Mouse (Mus musculus) forebrain, postnatal 0 days (tissue): ENCODE results near the gene Tbc1d10b. TPM values are rescaled to one million over a fixed set of nuclear protein-coding genes. Genes with fewer than 3 reads are reported as not detected.
A peak's percentile ranks its signal among the peaks of the same experiment; 100 is the strongest.
"Not testable (repeated sequence)": the region's sequence is repeated elsewhere in the genome, so short reads cannot be mapped to it uniquely, and the experiment has no call there.

ENCODE experiments used
- ATAC-seq: fragments of 200-750 bp; cut with Nextera tagmentation; 2 replicates; pipeline ENCODE4 v1.8.0; 2017; ENCODE audit warnings: mild to moderate bottlenecking, moderate library complexity
- DNase-seq: peaks from one replicate; pipeline ENCODE4 v3.0.0-alpha.2; 2015
- H3K27ac ChIP-seq: fragments of 300-500 bp; sonication (generic); 2 replicates; pipeline ENCODE4 v1.5.1; 2014; ENCODE audit warnings: low read depth, mild to moderate bottlenecking, antibody characterized with exemption, low read length, moderate library complexity, mixed read lengths
- H3K27me3 ChIP-seq: fragments of 300-500 bp; sonication (generic); 2 replicates; pipeline ENCODE4 v1.6.1; 2014; ENCODE audit warnings: mild to moderate bottlenecking, low read length, mixed read lengths; ENCODE audit not compliant: insufficient read depth
- H3K36me3 ChIP-seq: fragments of 300-500 bp; sonication (generic); 2 replicates; pipeline ENCODE4 v1.6.1; 2014; ENCODE audit warnings: mild to moderate bottlenecking, moderate library complexity; ENCODE audit not compliant: insufficient read depth
- H3K4me1 ChIP-seq: fragments of 300-500 bp; sonication (generic); 2 replicates; pipeline ENCODE4 v1.6.1; 2014; ENCODE audit warnings: antibody characterized with exemption; ENCODE audit not compliant: insufficient read depth
- H3K4me2 ChIP-seq: fragments of 300-500 bp; sonication (generic); 2 replicates; pipeline ENCODE4 v1.6.1; 2014; ENCODE audit warnings: low read depth, mild to moderate bottlenecking, moderate library complexity
- H3K4me3 ChIP-seq: fragments of 300-500 bp; sonication (generic); 2 replicates; pipeline ENCODE4 v1.5.1; 2014; ENCODE audit warnings: low read depth, low read length, mixed read lengths
- H3K9ac ChIP-seq: fragments of 300-500 bp; sonication (generic); 2 replicates; pipeline ENCODE4 v1.6.1; 2014; ENCODE audit warnings: mild to moderate bottlenecking
- H3K9me3 ChIP-seq: fragments of 300-500 bp; sonication (generic); 2 replicates; pipeline ENCODE4 v1.6.1; 2016; ENCODE audit warnings: low read length
- CTCF ChIP-seq: sonication (generic); IDR thresholded peaks from 2 replicates; pipeline ENCODE4 v1.5.1; 2016; ENCODE audit warnings: antibody characterized with exemption, control low read depth, low read depth
- WGBS: fragments of 180-500 bp; shearing (Covaris S2); extraction: QIAGEN DNeasy Blood & Tissue Kit; methylation state at CpG from one replicate; pipeline ENCODE4 v1.1.7; 2014; 5-methylcytosine and 5-hydroxymethylcytosine counted together
- polyA plus RNA-seq: library from polyadenylated mRNA; unstranded; fragments of >200 nt; fragmentation: Nextera tagmentation; extraction: Ambion mirVana; gene quantifications from 2 replicates; pipeline ENCODE4 v1.2.1, GENCODE M21; 2015
- total RNA-seq: library from RNA; depleted of rRNA; stranded (reverse); fragments of >200 nt; gene quantifications from 2 replicates; pipeline ENCODE4 v1.2.3, GENCODE M21; 2014; rRNA removed

Tbc1d10b gene
- total RNA-seq (63.8 and 68.7 TPM in 2 replicates), polyA plus RNA-seq (18.1 and 24.8 TPM in 2 replicates)

DNA sequence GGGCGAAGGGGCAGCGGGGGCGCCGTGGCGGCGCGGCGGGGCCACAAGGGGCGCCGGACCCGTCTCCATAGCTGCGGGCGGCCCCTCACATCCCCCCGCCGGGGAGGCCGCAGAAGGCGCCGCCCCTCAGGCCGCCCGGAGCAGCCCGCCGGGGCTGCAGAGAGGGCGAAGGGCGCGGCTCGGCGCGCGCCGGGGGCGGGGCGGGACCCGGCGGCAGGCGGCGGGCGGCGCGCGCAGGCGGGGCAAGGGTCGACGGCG lies at the start of gene Tbc1d10b:
Gene Tbc1d10b, minus strand, starts transcription at position 174 of the 258 bp plus-strand sequence.
- no peak for TF ChIP-seq CTCF
- ATAC-seq (peak; percentile 1; the same call in 1 of the 2 replicates), DNase-seq (no peak)
- H3K4me3 ChIP-seq = peak within 1 kb of the TSS; percentile 92
- WGBS = under 1% methylated on average over 18 of the region's 44 CpGs
- H3K36me3 ChIP-seq = peaks cover 6% of the 10 kb centered on the region; the same call in 1 of the 2 replicates
- H3K9me3 ChIP-seq = no peaks in the 10 kb centered on the region
- peak within 1 kb of the TSS; percentile 76 for H3K27ac ChIP-seq
- no peaks in the 10 kb centered on the region for H3K27me3 ChIP-seq
- H3K4me2 ChIP-seq = peak within 1 kb of the TSS; percentile 98
- H3K4me1 ChIP-seq = peaks cover 15% of the 10 kb centered on the region
- peak within 1 kb of the TSS; percentile 72 for H3K9ac ChIP-seq

DNA sequence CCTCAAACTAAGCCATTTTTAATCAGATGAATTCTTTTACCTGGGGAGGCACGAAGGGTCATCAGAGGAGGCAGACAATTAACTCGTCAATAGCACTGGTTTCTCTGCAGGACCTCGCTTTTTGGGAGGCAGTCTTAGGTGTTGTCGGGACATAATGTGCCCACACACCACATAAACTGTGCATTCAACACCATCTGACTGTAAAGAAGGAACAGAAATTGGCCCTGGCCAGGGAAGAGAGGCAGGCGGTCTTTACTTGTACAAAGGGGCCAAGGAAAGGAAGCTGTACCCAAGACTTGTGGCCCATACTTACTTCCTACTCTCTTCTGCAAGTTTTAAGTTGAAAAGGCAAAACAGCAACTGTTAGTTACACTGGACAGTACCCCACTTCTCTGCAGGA lies 48.2 kb upstream of the Tbc1d10b start:
- WGBS = 84% methylated on average over 5 of the region's 5 CpGs
- DNase-seq (no peak), ATAC-seq (no peak)
- peaks cover 3% of the 10 kb centered on the region; the same call in 1 of the 2 replicates for H3K4me1 ChIP-seq
- no peak for TF ChIP-seq CTCF
- H3K4me2 ChIP-seq = no peak overlapping the region
- no peak overlapping the region for H3K4me3 ChIP-seq
- no peak overlapping the region for H3K9ac ChIP-seq
- H3K27me3 ChIP-seq = no peaks in the 10 kb centered on the region
- no peaks in the 10 kb centered on the region for H3K9me3 ChIP-seq
- no peak overlapping the region for H3K27ac ChIP-seq
- H3K36me3 ChIP-seq = no peaks in the 10 kb centered on the region

GRCm38 (mm10) chr7:127255965-127256364 lies 47.7 kb upstream of the Tbc1d10b start:
- ATAC-seq = no peak
- no peak for TF ChIP-seq CTCF

DNA sequence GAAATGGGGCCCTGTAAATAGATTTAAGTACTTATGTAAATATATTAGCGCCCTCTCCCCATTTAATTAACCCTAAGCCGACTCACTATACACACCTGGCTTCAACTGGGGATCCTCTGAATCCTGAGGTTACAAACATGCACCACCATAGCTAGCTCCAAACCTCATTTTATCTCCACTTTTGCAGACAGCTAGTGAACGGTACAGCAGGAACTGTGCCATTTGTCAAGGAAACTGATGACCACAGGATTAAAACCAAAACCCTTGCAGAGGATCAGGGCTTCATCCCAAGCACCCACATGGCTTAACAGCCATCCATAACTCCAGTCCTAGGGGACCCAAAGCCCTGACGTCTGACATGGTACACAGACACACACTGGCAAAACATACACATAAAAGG lies 46.7 kb upstream of the Tbc1d10b start:
- H3K36me3 ChIP-seq = no peaks in the 10 kb centered on the region; the same call in 1 of the 2 replicates
- no peak for TF ChIP-seq CTCF
- ATAC-seq = no peak
- peak overlapping the region; percentile 69 for H3K9ac ChIP-seq
- peak overlapping the region; percentile 92 for H3K27ac ChIP-seq
- H3K4me1 ChIP-seq = no peaks in the 10 kb centered on the region; the same call in 1 of the 2 replicates
- H3K4me2 ChIP-seq = peak overlapping the region; percentile 97
- 30% methylated on average over 4 of the region's 4 CpGs for WGBS
- no peak for DNase-seq
- peak overlapping the region; percentile 48 for H3K4me3 ChIP-seq
- no peaks in the 10 kb centered on the region for H3K27me3 ChIP-seq
- no peaks in the 10 kb centered on the region for H3K9me3 ChIP-seq

More at GRCm38 (mm10) chr7:127255965-127256364, 47.7 kb upstream of the Tbc1d10b start:
- no peaks in the 10 kb centered on the region for H3K36me3 ChIP-seq
- H3K4me2 ChIP-seq = no peak overlapping the region
- H3K9me3 ChIP-seq = no peaks in the 10 kb centered on the region
- no peak for DNase-seq
- H3K4me1 ChIP-seq = peaks cover 1% of the 10 kb centered on the region; the same call in 1 of the 2 replicates
- no peak overlapping the region for H3K27ac ChIP-seq
- no peaks in the 10 kb centered on the region for H3K27me3 ChIP-seq
- H3K9ac ChIP-seq = no peak overlapping the region
- H3K4me3 ChIP-seq = no peak overlapping the region
- WGBS = 93% methylated on average over 2 of the region's 2 CpGs

DNA sequence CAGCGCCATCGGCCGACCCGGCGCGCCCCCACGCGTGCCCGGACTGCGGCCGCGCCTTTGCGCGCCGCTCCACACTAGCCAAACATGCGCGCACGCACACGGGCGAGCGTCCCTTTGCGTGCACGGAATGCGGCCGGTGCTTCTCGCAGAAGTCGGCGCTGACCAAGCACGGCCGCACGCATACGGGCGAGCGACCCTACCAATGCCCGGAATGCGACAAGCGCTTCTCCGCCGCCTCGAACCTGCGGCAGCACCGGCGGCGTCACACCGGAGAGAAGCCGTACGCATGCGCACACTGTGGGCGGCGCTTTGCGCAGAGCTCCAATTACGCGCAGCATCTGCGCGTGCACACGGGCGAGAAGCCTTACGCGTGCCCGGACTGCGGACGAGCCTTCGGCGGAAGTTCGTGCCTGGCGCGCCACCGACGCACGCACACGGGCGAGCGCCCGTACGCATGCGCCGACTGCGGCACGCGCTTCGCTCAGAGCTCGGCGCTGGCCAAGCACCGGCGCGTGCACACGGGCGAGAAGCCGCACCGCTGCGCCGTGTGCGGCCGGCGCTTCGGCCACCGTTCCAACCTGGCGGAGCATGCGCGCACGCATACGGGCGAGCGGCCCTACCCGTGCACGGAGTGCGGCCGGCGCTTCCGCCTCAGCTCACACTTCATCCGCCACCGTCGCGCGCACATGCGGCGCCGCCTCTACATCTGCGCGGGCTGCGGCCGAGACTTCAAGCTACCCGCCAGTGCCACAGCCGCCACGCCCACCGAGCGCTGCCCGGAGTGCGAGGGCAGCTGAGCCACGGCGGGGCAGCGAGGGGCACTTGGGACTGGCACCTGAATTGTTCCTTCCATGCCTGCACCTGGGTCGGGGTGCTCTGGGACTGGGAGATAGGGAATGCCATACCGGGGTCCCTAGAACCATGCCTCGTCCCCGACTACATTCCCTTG lies 45.8 kb upstream of the Tbc1d10b start:
- Histone ChIP-seq H3K4me3 (peak overlapping the region; percentile 48), H3K27me3 (no peaks in the 10 kb centered on the region), H3K9me3 (no peaks in the 10 kb centered on the region), H3K4me1 (no peaks in the 10 kb centered on the region; the same call in 1 of the 2 replicates), H3K4me2 (peak overlapping the region; percentile 97), H3K9ac (peak overlapping the region; percentile 69), H3K27ac (peak overlapping the region; percentile 92), H3K36me3 (peaks cover 5% of the 10 kb centered on the region; the same call in 1 of the 2 replicates)
- WGBS = under 1% methylated on average over 122 of the region's 136 CpGs
- TF ChIP-seq CTCF = no peak
- DNase-seq = peak; percentile 100
- peak; percentile 92 for ATAC-seq

GRCm38 (mm10) chr7:127253341-127253740 lies 45.1 kb upstream of the Tbc1d10b start:
- TF ChIP-seq CTCF = no peak
- Histone ChIP-seq H3K4me2 (peak overlapping the region; percentile 97), H3K9me3 (no peaks in the 10 kb centered on the region), H3K9ac (peak overlapping the region; percentile 69), H3K36me3 (peaks cover 5% of the 10 kb centered on the region; the same call in 1 of the 2 replicates), H3K27me3 (no peaks in the 10 kb centered on the region), H3K4me1 (no peaks in the 10 kb centered on the region; the same call in 1 of the 2 replicates), H3K4me3 (peak overlapping the region; percentile 48), H3K27ac (peak overlapping the region; percentile 92)
- 79% methylated on average over 6 of the region's 6 CpGs for WGBS
- DNase-seq (no peak), ATAC-seq (no peak)

- peak; percentile 58 for TF ChIP-seq CTCF
- no peak overlapping the region for H3K27ac ChIP-seq
- H3K36me3 ChIP-seq = peaks cover 8% of the 10 kb centered on the region; the same call in 1 of the 2 replicates
- DNase-seq (no peak), ATAC-seq (no peak)
- H3K9me3 ChIP-seq = no peaks in the 10 kb centered on the region
- H3K4me3 ChIP-seq = no peak overlapping the region
- no peaks in the 10 kb centered on the region for H3K27me3 ChIP-seq
- no peak overlapping the region for H3K4me2 ChIP-seq
- no peaks in the 10 kb centered on the region; the same call in 1 of the 2 replicates for H3K4me1 ChIP-seq
- no peak overlapping the region for H3K9ac ChIP-seq
- WGBS = 88% methylated on average over 2 of the region's 2 CpGs
Measured at GRCm38 (mm10) chr7:127252414-127252813, 44.1 kb upstream of the Tbc1d10b start.

DNA sequence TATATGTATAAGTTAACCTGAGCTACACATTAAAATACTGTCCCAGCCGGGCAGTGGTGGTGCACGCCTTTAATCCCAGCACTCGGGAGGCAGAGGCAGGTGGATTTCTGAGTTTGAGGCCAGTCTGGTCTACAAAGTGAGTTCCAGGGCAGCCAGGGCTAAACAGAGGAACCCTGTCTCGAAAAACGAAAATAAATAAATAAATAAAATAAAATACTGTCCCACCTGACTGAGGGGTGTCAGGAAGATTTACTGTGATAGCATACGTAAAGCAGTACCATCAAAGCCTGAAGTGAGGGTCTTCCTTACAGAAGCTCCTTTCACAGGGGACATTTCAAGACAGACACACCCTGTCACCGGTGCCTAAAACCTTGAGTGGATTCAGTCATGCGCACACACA lies 42.2 kb upstream of the Tbc1d10b start:
- H3K4me2 ChIP-seq, DNase-seq, H3K27ac ChIP-seq, H3K4me3 ChIP-seq, ATAC-seq, H3K9ac ChIP-seq, H3K27me3 ChIP-seq, H3K9me3 ChIP-seq, H3K4me1 ChIP-seq: not testable (repeated sequence)
- 93% methylated on average over 8 of the region's 8 CpGs for WGBS
- H3K36me3 ChIP-seq = peaks cover 18% of the 10 kb centered on the region; the same call in 1 of the 2 replicates
